Mouse (Mus musculus): ENCODE measurements around the gene Ech1. TPM values are rescaled to one million over a fixed set of nuclear protein-coding genes. Genes with fewer than 3 reads are reported as not detected.
A peak's percentile ranks its signal among the peaks of the same experiment; 100 is the strongest.

Gene Ech1
- polyA plus RNA-seq, 1 experiment: 865 TPM

DNA sequence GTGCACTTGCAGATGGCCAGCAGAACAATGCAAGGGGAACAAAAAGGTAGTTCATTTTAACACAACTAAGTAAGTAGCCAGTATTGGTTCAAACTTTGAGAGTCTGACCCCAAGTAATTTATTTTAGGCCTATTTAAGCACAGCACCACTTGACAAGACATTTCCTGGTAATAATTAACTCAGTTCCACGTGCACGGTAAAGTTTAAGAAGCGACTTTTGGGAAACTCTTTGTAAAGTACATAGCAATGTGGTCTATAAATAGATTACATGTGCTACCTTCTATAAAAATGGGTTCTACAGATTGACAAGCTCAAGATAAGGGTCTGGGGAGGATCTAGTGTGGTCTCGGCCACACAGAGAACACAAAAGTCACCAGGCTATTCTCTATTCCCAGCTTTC, 21.3 kb upstream of the Ech1 start:
- Histone ChIP-seq H3K27me3 (replicated peaks; ENCODE audit: control insufficient read depth, insufficient read depth, low read length) (no peaks in the 10 kb centered on the region), H3K36me3 (ENCODE audit: control insufficient read depth, insufficient read depth, low read length) (no peaks in the 10 kb centered on the region), H3K27ac (ENCODE audit: insufficient read depth, low read depth, low read length) (peak overlapping the region; percentile 90)

DNA sequence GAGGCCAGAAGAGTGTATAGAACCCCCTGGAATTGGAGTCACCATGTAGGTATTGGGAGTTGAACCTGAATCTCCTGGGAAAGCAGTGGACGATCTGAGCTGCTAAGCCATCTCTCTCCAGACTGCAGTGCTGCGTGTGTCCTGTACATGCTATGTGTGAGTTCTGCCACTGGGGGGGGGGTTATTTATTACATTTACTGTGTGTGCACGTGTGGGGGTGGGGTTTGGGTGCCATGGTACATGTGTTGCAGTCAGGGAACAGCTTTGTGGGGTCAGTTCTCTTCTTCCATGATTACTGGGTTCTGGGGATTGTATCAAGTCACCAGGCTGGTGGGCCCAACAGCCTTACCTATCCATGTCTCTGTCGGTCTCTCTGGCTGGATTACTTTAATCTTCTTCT, 18.1 kb upstream of the Ech1 start:
- Histone ChIP-seq H3K27ac (ENCODE audit: insufficient read depth, low read depth, low read length) (no peak overlapping the region), H3K36me3 (ENCODE audit: control insufficient read depth, insufficient read depth, low read length) (no peaks in the 10 kb centered on the region; the same call in 1 of the 2 replicates), H3K4me3 (ENCODE audit: insufficient read depth, low read depth, low read length) (no peak overlapping the region), H3K27me3 (replicated peaks; ENCODE audit: control insufficient read depth, insufficient read depth, low read length) (no peaks in the 10 kb centered on the region), H3K4me1 (ENCODE audit: control insufficient read depth, insufficient read depth, low read length) (peaks cover 34% of the 10 kb centered on the region)
- DNase-seq: no peak
- WGBS: 58% methylated on average over 4 of the region's 4 CpGs
- no peak for TF ChIP-seq CTCF (conservative IDR thresholded peaks at IDR 0.05; ENCODE audit: insufficient read depth, insufficient read length, low read depth, low read length)

More for the DNA sequence above, 21.3 kb upstream of the Ech1 start:
- DNase-seq: peak; percentile 70
- TF ChIP-seq POLR2A (IDR thresholded peaks at IDR 0.05; ENCODE audit: low read depth, low read length): no peak
- no peak for TF ChIP-seq CTCF (conservative IDR thresholded peaks at IDR 0.05; ENCODE audit: insufficient read depth, insufficient read length, low read depth, low read length)
- no peak overlapping the region for H3K4me3 ChIP-seq (ENCODE audit: insufficient read depth, low read depth, low read length)
- H3K4me1 ChIP-seq (ENCODE audit: control insufficient read depth, insufficient read depth, low read length): peaks cover 40% of the 10 kb centered on the region
- 12% methylated on average over 4 of the region's 4 CpGs for WGBS

DNA sequence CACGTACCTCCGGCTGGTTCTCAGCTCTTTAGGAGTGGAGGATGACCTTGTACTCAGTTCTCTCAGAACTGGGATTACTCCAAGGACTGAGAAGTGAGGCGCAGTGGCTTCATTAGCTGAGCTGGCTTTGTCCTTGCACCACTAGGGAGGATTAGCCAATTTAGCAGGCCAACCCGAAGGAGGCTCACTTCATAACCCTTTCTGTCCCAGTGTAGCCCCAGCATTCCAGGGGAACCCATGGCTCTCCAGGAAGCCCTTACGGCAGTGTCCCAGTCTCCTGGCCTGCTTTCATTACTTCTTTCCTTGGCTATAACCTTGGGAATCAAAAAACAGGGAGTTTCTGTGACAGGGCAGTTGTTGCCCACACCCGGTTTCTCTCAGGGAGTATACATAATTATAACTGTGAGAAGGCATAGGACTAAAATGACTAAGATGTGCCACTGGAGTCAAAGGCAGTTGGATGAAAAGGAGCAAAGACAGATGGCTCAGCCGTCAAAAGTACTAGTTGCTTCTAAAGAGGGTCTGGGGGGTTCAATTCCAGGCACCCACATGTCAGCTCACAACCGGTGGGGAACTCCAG, 17.3 kb upstream of the Ech1 start:
- Histone ChIP-seq H3K4me3 (ENCODE audit: insufficient read depth, low read depth, low read length) (peak overlapping the region; percentile 75), H3K36me3 (ENCODE audit: control insufficient read depth, insufficient read depth, low read length) (peaks cover 2% of the 10 kb centered on the region; the same call in 1 of the 2 replicates), H3K27ac (ENCODE audit: insufficient read depth, low read depth, low read length) (peak overlapping the region; percentile 95), H3K27me3 (replicated peaks; ENCODE audit: control insufficient read depth, insufficient read depth, low read length) (no peaks in the 10 kb centered on the region), H3K4me1 (ENCODE audit: control insufficient read depth, insufficient read depth, low read length) (peaks cover 34% of the 10 kb centered on the region)
- TF ChIP-seq CTCF (conservative IDR thresholded peaks at IDR 0.05; ENCODE audit: insufficient read depth, insufficient read length, low read depth, low read length) (no peak), POLR2A (IDR thresholded peaks at IDR 0.05; ENCODE audit: low read depth, low read length) (no peak)
- DNase-seq: peak; percentile 51
- 19% methylated on average over 6 of the region's 8 CpGs for WGBS

DNA sequence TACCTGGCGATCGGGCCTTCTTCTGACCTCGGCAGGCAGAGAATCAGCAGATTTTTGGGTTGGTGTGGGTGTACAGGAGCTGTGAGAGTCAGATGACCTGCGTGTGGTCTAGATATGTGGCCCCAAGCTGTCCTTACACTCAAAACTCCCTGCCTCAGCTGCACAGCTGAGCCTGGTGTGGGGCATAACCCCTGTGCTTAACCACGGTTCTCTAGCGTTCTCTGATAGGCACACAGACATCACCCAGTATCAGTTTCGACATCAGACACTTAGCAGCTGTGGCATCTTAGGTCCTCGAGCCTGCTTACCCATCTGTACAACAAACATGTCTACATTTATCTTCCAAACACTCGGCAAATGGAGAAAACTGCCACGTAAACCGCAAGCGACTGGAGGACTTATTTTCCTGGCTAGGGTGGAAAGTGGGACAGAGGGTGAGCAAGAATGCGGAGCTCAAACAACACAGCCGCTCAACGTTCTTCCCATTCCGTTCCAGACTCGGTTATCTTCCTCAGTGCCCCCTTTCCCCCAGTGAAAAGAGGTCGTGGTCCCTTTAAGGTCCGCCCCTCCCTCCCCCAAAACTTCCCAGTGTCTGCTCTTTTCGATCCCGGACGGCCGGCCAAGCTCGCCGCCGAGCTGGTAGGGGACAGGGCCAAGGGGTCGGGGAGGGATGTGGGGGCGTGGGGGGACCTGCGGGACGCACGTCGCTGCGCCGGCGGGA, 16.6 kb upstream of the Ech1 start, which contains the start of gene Hnrnpl:
TSS of gene Hnrnpl (plus strand) at position 321 of the 721 bp plus-strand sequence.
- WGBS: 3% methylated on average over 35 of the region's 35 CpGs
- peak within 1 kb of the TSS; percentile 75 for H3K4me3 ChIP-seq (ENCODE audit: insufficient read depth, low read depth, low read length)
- peaks cover 34% of the 10 kb centered on the region for H3K4me1 ChIP-seq (ENCODE audit: control insufficient read depth, insufficient read depth, low read length)
- no peaks in the 10 kb centered on the region for H3K27me3 ChIP-seq (replicated peaks; ENCODE audit: control insufficient read depth, insufficient read depth, low read length)
- DNase-seq: peak; percentile 75
- peaks cover 5% of the 10 kb centered on the region for H3K36me3 ChIP-seq (ENCODE audit: control insufficient read depth, insufficient read depth, low read length)
- TF ChIP-seq POLR2A (IDR thresholded peaks at IDR 0.05; ENCODE audit: low read depth, low read length): no peak
- no peak for TF ChIP-seq CTCF (conservative IDR thresholded peaks at IDR 0.05; ENCODE audit: insufficient read depth, insufficient read length, low read depth, low read length)
- peak within 1 kb of the TSS; percentile 95 for H3K27ac ChIP-seq (ENCODE audit: insufficient read depth, low read depth, low read length)

DNA sequence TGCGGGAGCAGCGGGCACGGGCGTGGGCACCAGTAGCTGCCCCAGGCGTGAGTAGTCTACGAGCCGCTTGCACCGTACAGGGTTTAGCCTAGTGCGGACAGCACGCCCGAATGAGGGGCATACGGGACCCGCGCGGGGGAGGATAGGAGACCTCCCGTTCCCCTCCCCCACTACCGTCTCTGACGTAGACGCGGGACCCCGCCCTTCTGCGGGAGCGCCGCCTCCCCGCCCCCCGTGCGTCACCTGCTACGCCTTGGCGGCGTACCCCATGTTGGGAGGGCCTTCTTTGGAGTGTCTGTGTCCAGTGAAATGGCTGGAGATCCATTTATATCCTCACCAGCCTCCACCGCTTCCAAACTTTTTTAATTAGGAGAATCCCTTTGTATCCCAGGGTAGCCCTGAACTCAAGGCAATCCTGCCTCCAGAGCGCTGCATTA, 16.0 kb upstream of the Ech1 start:
- under 1% methylated on average over 32 of the region's 32 CpGs for WGBS
- DNase-seq: peak; percentile 97

DNA sequence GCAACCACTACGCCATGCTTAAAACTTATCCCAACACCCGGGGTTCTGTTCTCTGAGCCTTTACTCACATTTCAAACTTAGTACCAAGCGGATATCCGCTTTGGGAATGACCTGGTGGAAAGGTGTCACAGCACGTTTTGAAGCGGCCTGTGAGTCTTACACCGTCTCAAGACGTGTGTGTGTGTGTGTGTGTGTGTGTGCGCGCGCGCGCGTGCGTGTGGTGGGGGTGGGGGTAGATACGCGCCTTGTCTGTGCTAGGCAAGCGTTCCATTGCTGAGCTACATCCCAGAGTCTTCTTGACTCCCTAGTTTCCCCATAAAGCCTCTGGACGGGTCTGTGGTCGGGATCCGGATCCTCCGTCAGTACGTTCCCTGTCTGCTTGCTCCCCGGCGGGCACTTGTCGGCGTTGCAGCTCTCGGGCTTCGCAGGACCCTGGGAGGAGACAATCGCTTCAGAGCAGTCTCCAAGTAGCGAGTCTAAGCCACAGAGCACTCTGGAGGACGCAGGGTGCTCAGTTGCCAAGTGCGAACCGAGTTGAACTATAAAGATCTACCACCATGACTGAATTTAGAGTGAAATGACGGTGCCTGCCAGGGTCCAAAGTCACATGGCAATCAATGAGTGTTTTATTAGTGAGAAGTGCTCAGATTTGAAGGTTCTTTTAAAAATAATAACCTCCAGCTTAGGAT, 15.5 kb upstream of the Ech1 start:
- Histone ChIP-seq H3K4me3 (ENCODE audit: insufficient read depth, low read depth, low read length) (peak overlapping the region; percentile 75), H3K27me3 (replicated peaks; ENCODE audit: control insufficient read depth, insufficient read depth, low read length) (no peaks in the 10 kb centered on the region), H3K4me1 (ENCODE audit: control insufficient read depth, insufficient read depth, low read length) (peaks cover 27% of the 10 kb centered on the region), H3K36me3 (ENCODE audit: control insufficient read depth, insufficient read depth, low read length) (peaks cover 11% of the 10 kb centered on the region), H3K27ac (ENCODE audit: insufficient read depth, low read depth, low read length) (peak overlapping the region; percentile 79)
- TF ChIP-seq POLR2A (IDR thresholded peaks at IDR 0.05; ENCODE audit: low read depth, low read length) (no peak), CTCF (conservative IDR thresholded peaks at IDR 0.05; ENCODE audit: insufficient read depth, insufficient read length, low read depth, low read length) (no peak)
- no peak for DNase-seq
- under 1% methylated on average over 35 of the region's 35 CpGs for WGBS

More for the DNA sequence above, 16.0 kb upstream of the Ech1 start:
- Histone ChIP-seq H3K4me1 (ENCODE audit: control insufficient read depth, insufficient read depth, low read length) (peaks cover 30% of the 10 kb centered on the region), H3K27me3 (replicated peaks; ENCODE audit: control insufficient read depth, insufficient read depth, low read length) (no peaks in the 10 kb centered on the region), H3K36me3 (ENCODE audit: control insufficient read depth, insufficient read depth, low read length) (peaks cover 10% of the 10 kb centered on the region), H3K4me3 (ENCODE audit: insufficient read depth, low read depth, low read length) (peak overlapping the region; percentile 75), H3K27ac (ENCODE audit: insufficient read depth, low read depth, low read length) (peak overlapping the region; percentile 90)
- peak; percentile 62 for TF ChIP-seq POLR2A (IDR thresholded peaks at IDR 0.05; ENCODE audit: low read depth, low read length)
- no peak for TF ChIP-seq CTCF (conservative IDR thresholded peaks at IDR 0.05; ENCODE audit: insufficient read depth, insufficient read length, low read depth, low read length)

Measured in kidney, adult 2 months (tissue).